Mouse (Mus musculus) urinary bladder, adult 2 months (tissue): ENCODE measurements around the gene Dlg5. TPM values are rescaled to one million over a fixed set of nuclear protein-coding genes. Genes with fewer than 3 reads are reported as not detected.

ENCODE experiments used
- DNase-seq: peaks from one replicate; pipeline ENCODE4 v3.0.0; 2022; ENCODE audit warnings: low spot score
- polyA plus RNA-seq: library from polyadenylated mRNA; depleted of rRNA; stranded (reverse); fragments of >200 nt; gene quantifications from 2 replicates; pipeline ENCODE4 v1.2.3, GENCODE M21; 2012; rRNA removed

Dlg5 gene
- polyA plus RNA-seq, 1 experiment: 19.2 TPM

- no peak for DNase-seq
These were observed 120.7 kb downstream of the Dlg5 start for GRCm38 (mm10) chr14:24125069-24125468.

GRCm38 (mm10) chr14:24124171-24124570 lies 121.5 kb downstream of the Dlg5 start:
- no peak for DNase-seq

- no peak for DNase-seq
These were observed 139.0 kb downstream of the Dlg5 start for GRCm38 (mm10) chr14:24106734-24107133.

- DNase-seq: no peak
These were observed 146.9 kb downstream of the Dlg5 start for GRCm38 (mm10) chr14:24098828-24099227.

- DNase-seq: no peak
These were observed 151.1 kb downstream of the Dlg5 start for GRCm38 (mm10) chr14:24094656-24095055.

- no peak for DNase-seq
These were observed 152.5 kb downstream of the Dlg5 start for GRCm38 (mm10) chr14:24093221-24093620.

- DNase-seq: no peak
These were observed 153.3 kb downstream of the Dlg5 start for GRCm38 (mm10) chr14:24092391-24092790.

GRCm38 (mm10) chr14:24090790-24091189 lies 154.9 kb downstream of the Dlg5 start:
- DNase-seq: no peak

- DNase-seq: no peak
These were observed 156.5 kb downstream of the Dlg5 start for GRCm38 (mm10) chr14:24089181-24089580.

- no peak for DNase-seq
These were observed 158.3 kb downstream of the Dlg5 start for GRCm38 (mm10) chr14:24087430-24087829.

GRCm38 (mm10) chr14:24086481-24086880 lies 159.2 kb downstream of the Dlg5 start:
- no peak for DNase-seq

Other genes starting within 250 kb of the Dlg5 start
- 22.2 and 33.0 TPM in 2 replicates for gene Kcnma1, start 231.4 kb downstream of the Dlg5 start, polyA plus RNA-seq
- not detected in 2 replicates for gene E330034G19Rik, start 47.3 kb upstream of the Dlg5 start, polyA plus RNA-seq
- 11.4 and 12.7 TPM in 2 replicates for gene Polr3a, start 241.1 kb upstream of the Dlg5 start, polyA plus RNA-seq
- 3,174 and 4,024 TPM in 2 replicates for gene Rps24, start 241.2 kb upstream of the Dlg5 start, polyA plus RNA-seq